Mouse (Mus musculus) heart, postnatal 0 days (tissue): ENCODE data around the gene Ggt5. TPM values are rescaled to one million over a fixed set of nuclear protein-coding genes. Genes with fewer than 3 reads are reported as not detected.

ENCODE experiments used
- ATAC-seq: fragments of 200-750 bp; cut with Nextera tagmentation; 2 replicates; pipeline ENCODE4 v1.8.0; 2017; ENCODE audit warnings: low read depth, moderate number of reproducible peaks, moderate library complexity; ENCODE audit not compliant: insufficient read depth
- DNase-seq: peaks from one replicate; pipeline ENCODE4 v3.0.0-alpha.2; 2016; ENCODE audit warnings: low spot score
- H3K27ac ChIP-seq: fragments of 300-500 bp; sonication (generic); 2 replicates; pipeline ENCODE4 v1.5.1; 2014; ENCODE audit warnings: low read depth, mild to moderate bottlenecking
- H3K27me3 ChIP-seq: fragments of 300-500 bp; sonication (generic); 2 replicates; pipeline ENCODE4 v1.6.1; 2014; ENCODE audit warnings: low read length, mixed read lengths; ENCODE audit not compliant: control insufficient read depth, insufficient read depth
- H3K36me3 ChIP-seq: fragments of 300-500 bp; sonication (generic); replicated peaks from 2 replicates; pipeline ENCODE4 v1.6.1; 2014; ENCODE audit warnings: low read length, mixed read lengths; ENCODE audit not compliant: control insufficient read depth, insufficient read depth
- H3K4me1 ChIP-seq: fragments of 300-500 bp; sonication (generic); 2 replicates; pipeline ENCODE4 v1.6.1; 2014; ENCODE audit warnings: antibody characterized with exemption; ENCODE audit not compliant: control insufficient read depth, insufficient read depth
- H3K4me2 ChIP-seq: fragments of 300-500 bp; sonication (generic); 2 replicates; pipeline ENCODE4 v1.6.1; 2014; ENCODE audit warnings: low read depth, mild to moderate bottlenecking, low read length, moderate library complexity
- H3K4me3 ChIP-seq: fragments of 300-500 bp; sonication (generic); 2 replicates; pipeline ENCODE4 v1.5.1; 2014; ENCODE audit warnings: low read depth, low read length
- H3K9ac ChIP-seq: fragments of 300-500 bp; sonication (generic); replicated peaks from 2 replicates; pipeline ENCODE4 v1.6.1; 2014; ENCODE audit warnings: low read depth, low read length, mixed read lengths
- H3K9me3 ChIP-seq: fragments of 300-500 bp; sonication (generic); replicated peaks from 2 replicates; pipeline ENCODE4 v1.6.1; 2016; ENCODE audit warnings: low read length; ENCODE audit not compliant: control insufficient read depth
- CTCF ChIP-seq: IDR thresholded peaks from 2 replicates; pipeline ENCODE4 v1.5.1; 2016; ENCODE audit warnings: antibody characterized with exemption, control low read depth, low read depth
- EP300 ChIP-seq: IDR thresholded peaks from 2 replicates; pipeline ENCODE4 v1.6.1; 2016; ENCODE audit warnings: antibody characterized with exemption, low read depth
- WGBS: fragments of 180-500 bp; shearing (Covaris S2); extraction: QIAGEN DNeasy Blood & Tissue Kit; methylation state at CpG from one replicate; pipeline ENCODE4 v1.1.7; 2014; 5-methylcytosine and 5-hydroxymethylcytosine counted together
- polyA plus RNA-seq: library from polyadenylated mRNA; unstranded; fragments of >200 nt; fragmentation: Nextera tagmentation; extraction: Ambion mirVana; gene quantifications from 2 replicates; pipeline ENCODE4 v1.2.1, GENCODE M21; 2015
- total RNA-seq: library from RNA; depleted of rRNA; stranded (reverse); fragments of >200 nt; gene quantifications from 2 replicates; pipeline ENCODE4 v1.2.3, GENCODE M21; 2014; ENCODE audit warnings: low replicate concordance

The Ggt5 gene
- total and polyA plus RNA-seq, 2 experiments from 2014 or later, result 6.7 to 53.4 TPM

DNA sequence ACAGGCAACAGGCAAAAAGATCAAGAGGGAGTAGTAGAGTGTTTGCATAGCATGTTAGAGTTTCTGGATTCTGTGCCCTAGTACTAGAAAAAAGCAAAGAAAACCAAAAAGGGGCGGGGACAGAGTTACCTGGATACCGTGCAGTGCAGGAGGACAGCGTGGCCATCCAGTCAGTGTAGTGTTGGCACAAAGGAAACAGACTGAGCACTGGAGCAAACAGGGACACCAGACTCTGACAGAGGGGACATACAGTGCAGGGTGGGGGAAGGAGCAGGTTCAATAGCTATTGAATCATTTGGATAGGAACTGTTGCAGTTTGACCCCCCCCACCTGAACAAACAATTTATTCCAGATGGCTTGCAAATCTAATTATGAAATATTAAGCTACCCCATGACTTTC is 37.9 kb downstream of the Ggt5 start:
- 59% methylated on average over 3 of the region's 3 CpGs for WGBS
- DNase-seq (no peak), ATAC-seq (no peak)
- Histone ChIP-seq H3K27ac (no peak overlapping the region), H3K36me3 (no peaks in the 10 kb centered on the region), H3K27me3 (no peaks in the 10 kb centered on the region), H3K9me3 (no peaks in the 10 kb centered on the region; the same call in 1 of the 2 replicates), H3K9ac (no peak overlapping the region), H3K4me1 (peaks cover under 1% of the 10 kb centered on the region; the same call in 1 of the 2 replicates), H3K4me3 (no peak overlapping the region), H3K4me2 (no peak overlapping the region)
- TF ChIP-seq EP300, result no peak
- TF ChIP-seq CTCF, result no peak

- Histone ChIP-seq H3K27me3 (no peaks in the 10 kb centered on the region), H3K27ac (no peak overlapping the region), H3K4me3 (no peak overlapping the region), H3K9ac (no peak overlapping the region), H3K4me2 (no peak overlapping the region), H3K9me3 (no peaks in the 10 kb centered on the region; the same call in 1 of the 2 replicates), H3K4me1 (peaks cover 6% of the 10 kb centered on the region; the same call in 1 of the 2 replicates), H3K36me3 (no peaks in the 10 kb centered on the region)
- DNase-seq (no peak), ATAC-seq (no peak)
- WGBS, result 68% methylated on average over 3 of the region's 3 CpGs
- TF ChIP-seq EP300 (no peak), CTCF (no peak)
Measured at GRCm38 (mm10) chr10:75627490-75627889, 38.4 kb downstream of the Ggt5 start.

- H3K4me2 ChIP-seq, result no peak overlapping the region
- no peaks in the 10 kb centered on the region for H3K27me3 ChIP-seq
- no peak overlapping the region for H3K9ac ChIP-seq
- no peak overlapping the region for H3K4me3 ChIP-seq
- WGBS, result 29% methylated on average over 5 of the region's 5 CpGs
- DNase-seq, result peak; percentile 51
- ATAC-seq, result peak; percentile 72
- TF ChIP-seq CTCF, result no peak
- TF ChIP-seq EP300, result no peak
- no peaks in the 10 kb centered on the region; the same call in 1 of the 2 replicates for H3K9me3 ChIP-seq
- peaks cover 12% of the 10 kb centered on the region; the same call in 1 of the 2 replicates for H3K4me1 ChIP-seq
- peak overlapping the region; percentile 53 for H3K27ac ChIP-seq
- H3K36me3 ChIP-seq, result no peaks in the 10 kb centered on the region
Measured at GRCm38 (mm10) chr10:75632633-75633032, 43.5 kb downstream of the Ggt5 start.

DNA sequence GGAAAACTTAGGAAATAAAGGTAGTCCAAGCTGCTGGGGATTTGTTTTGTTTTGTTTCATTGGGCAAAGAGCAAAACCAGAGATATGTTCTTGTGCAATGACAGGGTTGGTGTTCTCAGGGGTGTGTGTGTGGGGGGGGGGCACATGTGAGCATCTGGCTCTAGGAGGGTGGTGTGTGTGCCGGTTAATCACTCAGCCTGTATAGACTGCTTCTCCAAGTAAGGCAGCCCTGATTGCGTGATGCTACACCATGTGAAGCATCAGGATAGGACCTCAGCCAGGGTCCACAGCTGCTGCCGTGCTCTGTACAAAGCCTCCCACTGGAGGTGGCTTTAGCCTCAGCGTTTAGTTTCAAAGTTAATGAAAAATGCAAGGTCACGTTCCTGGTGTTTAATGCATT is 43.9 kb downstream of the Ggt5 start:
- Histone ChIP-seq H3K4me3 (no peak overlapping the region), H3K27me3 (no peaks in the 10 kb centered on the region), H3K4me1 (peaks cover 12% of the 10 kb centered on the region; the same call in 1 of the 2 replicates), H3K27ac (peak overlapping the region; percentile 1; the same call in 1 of the 2 replicates), H3K36me3 (no peaks in the 10 kb centered on the region), H3K9me3 (no peaks in the 10 kb centered on the region; the same call in 1 of the 2 replicates), H3K4me2 (no peak overlapping the region), H3K9ac (no peak overlapping the region)
- TF ChIP-seq EP300, result no peak
- no peak for TF ChIP-seq CTCF
- no peak for DNase-seq
- WGBS, result 68% methylated on average over 5 of the region's 5 CpGs
- peak; percentile 56 for ATAC-seq

DNA sequence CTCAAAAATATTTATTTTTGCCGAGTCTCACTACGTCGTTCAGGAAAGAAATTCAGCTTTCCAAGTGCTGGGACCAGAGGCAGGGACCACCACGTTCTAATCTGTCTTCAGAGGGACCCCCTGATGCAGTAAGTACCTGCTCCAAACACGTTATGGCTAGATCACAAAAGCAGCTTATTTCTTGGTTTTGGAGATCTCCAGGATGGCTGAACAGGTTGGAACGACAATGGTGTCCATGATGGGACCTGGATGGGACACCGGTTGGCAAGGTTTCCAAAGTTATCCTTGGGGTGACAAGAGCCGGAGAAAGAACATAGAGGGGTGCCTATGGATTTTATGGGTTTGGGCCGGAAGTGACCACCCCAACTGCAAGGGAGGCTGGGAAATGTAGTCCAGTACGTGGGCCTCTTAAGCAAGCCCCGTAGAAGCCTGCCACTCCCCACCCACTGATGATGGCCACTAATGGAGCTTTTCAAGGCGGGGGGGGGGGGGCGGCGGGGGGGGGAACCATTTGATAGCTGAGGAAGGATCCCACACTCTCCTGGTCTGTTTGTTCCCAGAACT is 44.5 kb downstream of the Ggt5 start:
- no peaks in the 10 kb centered on the region for H3K36me3 ChIP-seq
- no peak overlapping the region for H3K4me2 ChIP-seq
- no peak for ATAC-seq
- H3K4me1 ChIP-seq, result peaks cover 12% of the 10 kb centered on the region; the same call in 1 of the 2 replicates
- WGBS, result 76% methylated on average over 12 of the region's 14 CpGs
- no peaks in the 10 kb centered on the region for H3K27me3 ChIP-seq
- no peak for DNase-seq
- no peak overlapping the region for H3K9ac ChIP-seq
- no peaks in the 10 kb centered on the region; the same call in 1 of the 2 replicates for H3K9me3 ChIP-seq
- no peak overlapping the region for H3K27ac ChIP-seq
- no peak overlapping the region for H3K4me3 ChIP-seq
- TF ChIP-seq EP300, result no peak
- TF ChIP-seq CTCF, result no peak

DNA sequence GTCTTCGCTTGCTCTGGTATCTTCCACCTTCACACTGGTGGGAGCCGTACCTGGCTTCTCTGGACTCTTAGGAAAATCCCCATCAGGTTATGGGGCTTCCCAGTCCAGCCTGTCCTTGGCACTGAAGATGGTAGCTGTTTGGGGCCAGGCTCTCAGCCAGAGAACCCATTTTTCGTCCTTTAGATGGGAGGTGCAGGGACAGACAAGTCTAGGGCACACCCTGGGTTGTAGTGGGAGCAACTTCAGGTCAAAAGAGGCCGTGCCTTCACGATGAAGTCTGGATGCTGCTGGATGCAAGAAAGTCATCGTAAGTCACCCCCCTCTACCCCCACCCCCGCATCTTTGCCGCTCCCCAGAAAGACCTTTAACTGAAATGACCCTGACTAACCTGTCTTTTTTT is 45.5 kb downstream of the Ggt5 start:
- H3K9ac ChIP-seq, result no peak overlapping the region
- WGBS, result 91% methylated on average over 8 of the region's 8 CpGs
- DNase-seq (no peak), ATAC-seq (no peak)
- peaks cover 12% of the 10 kb centered on the region; the same call in 1 of the 2 replicates for H3K4me1 ChIP-seq
- no peaks in the 10 kb centered on the region for H3K27me3 ChIP-seq
- no peak overlapping the region for H3K27ac ChIP-seq
- H3K4me3 ChIP-seq, result no peak overlapping the region
- no peak for TF ChIP-seq EP300
- TF ChIP-seq CTCF, result no peak
- no peaks in the 10 kb centered on the region; the same call in 1 of the 2 replicates for H3K9me3 ChIP-seq
- no peaks in the 10 kb centered on the region for H3K36me3 ChIP-seq
- H3K4me2 ChIP-seq, result no peak overlapping the region
